Mouse (Mus musculus) myocyte (in vitro differentiated cells): Measurements from ENCODE around the gene 4930507D05Rik. TPM values are rescaled to one million over a fixed set of nuclear protein-coding genes. Genes with fewer than 3 reads are reported as not detected.

Source experiments
- H3K27me3 ChIP-seq: one replicate; pipeline ENCODE4 v1.6.1; 2011; ENCODE audit not compliant: control insufficient read depth, insufficient read depth, insufficient read length
- H3K36me3 ChIP-seq: one replicate; pipeline ENCODE4 v1.6.1; 2011; ENCODE audit not compliant: control insufficient read depth, insufficient read depth
- H3K4me2 ChIP-seq: one replicate; pipeline ENCODE4 v1.6.1; 2011; ENCODE audit warnings: low read depth, control low read depth
- H3K4me3 ChIP-seq: one replicate; pipeline ENCODE4 v1.5.1; 2011; ENCODE audit warnings: mild to moderate bottlenecking, control low read depth, moderate library complexity
- H3K79me2 ChIP-seq: one replicate; pipeline ENCODE4 v1.6.1; 2011; ENCODE audit not compliant: control insufficient read depth, insufficient read depth
- H3ac ChIP-seq: one replicate; pipeline ENCODE4 v1.6.1; 2011; ENCODE audit not compliant: control insufficient read depth, insufficient read length
- CEBPB ChIP-seq: IDR thresholded peaks from 2 replicates; pipeline ENCODE4 v1.6.1; 2011; ENCODE audit warnings: mild to moderate bottlenecking, moderate library complexity; ENCODE audit not compliant: poor library complexity, insufficient read depth, severe bottlenecking
- E2F4 ChIP-seq: IDR thresholded peaks from one replicate; pipeline ENCODE4 v1.6.1; 2011; ENCODE audit warnings: mild to moderate bottlenecking, control low read depth, moderate library complexity; ENCODE audit not compliant: insufficient read depth
- MAX ChIP-seq: IDR thresholded peaks from one replicate; pipeline ENCODE4 v1.6.1; 2011; ENCODE audit warnings: low read depth, mild to moderate bottlenecking, control low read depth
- MYOD1 ChIP-seq, 3 experiments: IDR thresholded peaks; one replicate each; pipeline ENCODE4 v1.6.1; 2011; ENCODE audit warnings: control low read depth in 2 of 3, low read depth in 2 of 3, mild to moderate bottlenecking in 2 of 3, moderate library complexity in 1 of 3; ENCODE audit not compliant: insufficient read length in 2 of 3, control insufficient read depth in 1 of 3
- MYOG ChIP-seq, 3 experiments: IDR thresholded peaks; one replicate each; pipeline ENCODE4 v1.6.1; 2011; ENCODE audit warnings: control low read depth in 2 of 3, low read depth in 2 of 3, mild to moderate bottlenecking in 2 of 3; ENCODE audit not compliant: insufficient read length in 2 of 3, control insufficient read depth in 1 of 3, insufficient read depth in 1 of 3
- POLR2A ChIP-seq: IDR thresholded peaks from one replicate; pipeline ENCODE4 v1.6.1; 2011; ENCODE audit warnings: low read depth, mild to moderate bottlenecking, control low read depth, moderate library complexity; ENCODE audit not compliant: insufficient read length
- POLR2AphosphoS2 ChIP-seq: IDR thresholded peaks from one replicate; pipeline ENCODE4 v1.6.1; 2011; ENCODE audit warnings: low read depth, control low read depth; ENCODE audit not compliant: insufficient read length
- REST ChIP-seq: IDR thresholded peaks from one replicate; pipeline ENCODE4 v1.6.1; 2011; ENCODE audit warnings: mild to moderate bottlenecking, control low read depth, moderate library complexity; ENCODE audit not compliant: insufficient read depth, insufficient read length
- SRF ChIP-seq: IDR thresholded peaks from one replicate; pipeline ENCODE4 v1.6.1; 2011; ENCODE audit warnings: low read depth; ENCODE audit not compliant: control insufficient read depth, insufficient read length
- TCF12 ChIP-seq: IDR thresholded peaks from one replicate; pipeline ENCODE4 v1.6.1; 2011; ENCODE audit warnings: mild to moderate bottlenecking, control low read depth; ENCODE audit not compliant: poor library complexity, insufficient read depth, severe bottlenecking
- TCF3 ChIP-seq: IDR thresholded peaks from one replicate; pipeline ENCODE4 v1.6.1; 2011; ENCODE audit warnings: low read depth, control low read depth; ENCODE audit not compliant: insufficient read length
- USF1 ChIP-seq: IDR thresholded peaks from one replicate; pipeline ENCODE4 v1.6.1; 2011; ENCODE audit warnings: low read depth, mild to moderate bottlenecking, control low read depth, moderate library complexity
- polyA plus RNA-seq: library from polyadenylated mRNA; unstranded; fragments of >200 nt; fragmentation: generic; extraction: Trizol; gene quantifications from one replicate; pipeline ENCODE4 v1.2.1, GENCODE M21; 2012; ENCODE audit warnings: missing spikeins

The 4930507D05Rik gene
- polyA plus RNA-seq, 1 experiment, result 0.20 TPM

DNA sequence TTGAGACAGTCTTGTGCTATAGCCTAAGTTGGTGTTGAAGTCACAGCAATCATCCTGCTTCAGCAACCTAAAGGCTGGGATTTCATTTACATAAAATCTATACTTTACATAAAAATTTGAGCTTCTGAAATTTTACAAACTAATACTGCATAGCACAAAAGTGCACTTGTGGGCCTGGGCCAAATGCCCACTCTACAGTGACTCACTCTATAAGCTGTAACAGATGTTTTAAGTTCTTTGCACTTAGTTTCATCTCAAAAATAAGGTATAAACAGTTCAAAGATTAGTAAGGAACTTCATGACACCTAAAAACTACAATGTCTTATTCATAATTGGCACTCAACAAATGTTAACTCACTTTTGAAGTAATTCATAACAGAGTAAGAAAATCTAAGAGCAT, 12.0 kb downstream of the 4930507D05Rik start:
- Histone ChIP-seq H3K27me3 (no peaks in the 10 kb centered on the region), H3K36me3 (peaks cover 26% of the 10 kb centered on the region), H3K4me3 (no peak overlapping the region), H3ac (no peak overlapping the region), H3K79me2 (no peaks in the 10 kb centered on the region), H3K4me2 (no peak overlapping the region)
- no peak for TF ChIP-seq CEBPB
- no peak for TF ChIP-seq USF1
- no peak for TF ChIP-seq MAX
- TF ChIP-seq POLR2AphosphoS2, result no peak
- TF ChIP-seq REST, result no peak
- no peak for TF ChIP-seq TCF12
- TF ChIP-seq MYOG (IDR thresholded peaks at IDR 0.05; ENCODE audit: control insufficient read depth in 1 of 3, insufficient read depth in 1 of 3, insufficient read length in 2 of 3, low read depth in 2 of 3), result no peak
- TF ChIP-seq TCF3, result no peak
- no peak for TF ChIP-seq MYOD1 (IDR thresholded peaks at IDR 0.05; ENCODE audit: control insufficient read depth in 1 of 3, insufficient read length in 2 of 3, low read depth in 2 of 3)
- no peak for TF ChIP-seq E2F4
- TF ChIP-seq SRF, result no peak
- no peak for TF ChIP-seq POLR2A

DNA sequence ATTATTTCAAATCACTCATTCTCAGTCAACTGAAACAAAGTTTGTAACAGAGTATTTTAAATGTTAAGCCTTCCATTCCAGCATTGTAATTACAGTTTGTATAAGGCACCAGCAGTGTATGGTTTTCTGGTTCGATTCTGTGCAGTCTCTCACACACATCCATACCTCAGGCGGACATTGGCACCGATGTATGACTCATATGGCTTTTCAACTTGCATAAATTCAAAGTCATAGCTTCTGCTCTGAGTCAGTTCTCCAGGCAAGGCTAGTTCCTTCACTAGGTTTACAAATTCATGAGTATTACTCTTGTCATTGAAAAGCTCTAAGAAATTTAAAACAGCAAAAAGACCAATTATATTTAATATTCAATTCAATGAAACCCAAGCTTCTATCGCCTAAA, 20.4 kb downstream of the 4930507D05Rik start:
- Histone ChIP-seq H3K4me2 (no peak overlapping the region), H3K27me3 (no peaks in the 10 kb centered on the region), H3K79me2 (peaks cover 37% of the 10 kb centered on the region), H3K36me3 (peaks cover 14% of the 10 kb centered on the region), H3K4me3 (no peak overlapping the region), H3ac (no peak overlapping the region)
- TF ChIP-seq SRF, result no peak
- TF ChIP-seq TCF3, result no peak
- TF ChIP-seq MYOD1 (IDR thresholded peaks at IDR 0.05; ENCODE audit: control insufficient read depth in 1 of 3, insufficient read length in 2 of 3, low read depth in 2 of 3), result no peak
- TF ChIP-seq USF1, result no peak
- TF ChIP-seq POLR2AphosphoS2, result no peak

DNA sequence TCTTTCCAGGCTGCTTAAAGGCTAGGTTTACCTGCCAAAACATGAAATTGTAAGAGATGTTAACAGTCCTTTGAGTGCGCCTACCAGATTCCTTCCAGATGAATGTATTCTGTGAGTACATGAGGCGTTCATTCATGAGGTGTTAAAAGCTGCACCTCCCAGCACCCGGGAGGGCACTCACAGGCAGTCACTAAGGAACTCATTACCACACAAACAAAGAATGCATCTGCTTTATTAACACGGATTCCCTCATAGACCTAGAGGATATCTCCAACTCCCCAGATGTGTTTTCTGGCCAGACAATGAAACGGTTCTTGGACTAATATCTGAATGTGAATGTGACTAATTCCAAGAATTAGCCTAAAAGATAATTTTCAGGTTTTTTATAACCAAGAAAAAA, 21.8 kb downstream of the 4930507D05Rik start:
- Histone ChIP-seq H3K27me3 (no peaks in the 10 kb centered on the region), H3K4me2 (no peak overlapping the region), H3ac (no peak overlapping the region), H3K4me3 (no peak overlapping the region), H3K36me3 (peaks cover 14% of the 10 kb centered on the region), H3K79me2 (peaks cover 48% of the 10 kb centered on the region)
- TF ChIP-seq TCF3, result no peak
- TF ChIP-seq E2F4, result no peak
- TF ChIP-seq MAX, result no peak
- TF ChIP-seq CEBPB, result no peak
- no peak for TF ChIP-seq MYOG (IDR thresholded peaks at IDR 0.05; ENCODE audit: control insufficient read depth in 1 of 3, insufficient read depth in 1 of 3, insufficient read length in 2 of 3, low read depth in 2 of 3)
- TF ChIP-seq POLR2AphosphoS2, result no peak
- no peak for TF ChIP-seq TCF12
- TF ChIP-seq POLR2A, result no peak
- no peak for TF ChIP-seq USF1
- TF ChIP-seq MYOD1 (IDR thresholded peaks at IDR 0.05; ENCODE audit: control insufficient read depth in 1 of 3, insufficient read length in 2 of 3, low read depth in 2 of 3), result no peak
- no peak for TF ChIP-seq REST
- TF ChIP-seq SRF, result no peak

DNA sequence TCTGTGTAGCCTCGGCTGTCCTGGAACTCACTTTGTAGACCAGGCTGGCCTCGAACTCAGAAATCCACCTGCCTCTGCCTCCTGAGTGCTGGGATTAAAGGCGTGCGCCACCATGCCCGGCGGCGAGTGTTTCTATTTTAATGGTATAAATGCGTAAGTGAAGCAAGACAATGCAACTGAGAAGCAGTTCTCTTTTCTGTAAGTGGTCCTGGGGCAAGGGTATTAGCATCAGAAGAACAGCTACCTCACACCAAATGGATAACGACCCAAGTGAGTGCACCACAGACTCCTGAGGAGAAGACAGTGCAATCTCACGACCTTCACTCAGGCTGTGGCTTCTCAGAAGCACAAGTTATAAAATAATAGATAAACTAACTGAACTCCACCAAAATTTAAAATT, 25.7 kb downstream of the 4930507D05Rik start:
- Histone ChIP-seq H3K27me3 (no peaks in the 10 kb centered on the region), H3K4me2 (no peak overlapping the region), H3K79me2 (peaks cover 68% of the 10 kb centered on the region), H3ac (no peak overlapping the region), H3K4me3 (no peak overlapping the region), H3K36me3 (peaks cover 9% of the 10 kb centered on the region)
- TF ChIP-seq POLR2A, result no peak
- TF ChIP-seq CEBPB, result no peak
- no peak for TF ChIP-seq TCF3
- TF ChIP-seq REST, result no peak
- TF ChIP-seq MYOD1 (IDR thresholded peaks at IDR 0.05; ENCODE audit: control insufficient read depth in 1 of 3, insufficient read length in 2 of 3, low read depth in 2 of 3), result no peak
- no peak for TF ChIP-seq E2F4
- TF ChIP-seq MAX, result no peak
- no peak for TF ChIP-seq TCF12
- no peak for TF ChIP-seq POLR2AphosphoS2
- no peak for TF ChIP-seq USF1
- TF ChIP-seq MYOG (IDR thresholded peaks at IDR 0.05; ENCODE audit: control insufficient read depth in 1 of 3, insufficient read depth in 1 of 3, insufficient read length in 2 of 3, low read depth in 2 of 3), result no peak
- TF ChIP-seq SRF, result no peak

DNA sequence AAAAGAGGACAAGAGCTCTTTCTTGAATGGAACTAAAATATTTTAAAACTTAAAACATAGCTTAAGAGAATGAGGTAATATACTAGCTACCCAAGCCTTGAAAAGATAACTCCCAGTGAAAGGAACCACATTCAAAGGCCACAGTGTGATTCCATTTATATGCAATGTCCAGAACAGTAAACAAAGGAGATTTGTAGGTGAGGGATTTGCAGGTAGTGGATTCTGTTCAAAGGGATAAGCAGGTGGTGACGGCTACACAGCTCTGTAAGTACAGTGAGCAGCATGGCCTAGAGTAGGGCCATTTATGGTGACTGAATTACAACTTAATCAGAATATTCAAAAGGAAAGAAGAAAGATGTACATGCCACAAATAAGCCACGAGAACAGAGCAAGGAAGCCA, 27.7 kb downstream of the 4930507D05Rik start:
- Histone ChIP-seq H3K36me3 (peaks cover 5% of the 10 kb centered on the region), H3K27me3 (no peaks in the 10 kb centered on the region), H3ac (no peak overlapping the region), H3K79me2 (peaks cover 78% of the 10 kb centered on the region), H3K4me3 (no peak overlapping the region), H3K4me2 (no peak overlapping the region)
- TF ChIP-seq TCF12 (no peak), TCF3 (no peak), POLR2A (no peak), CEBPB (no peak), MYOD1 (IDR thresholded peaks at IDR 0.05; ENCODE audit: control insufficient read depth in 1 of 3, insufficient read length in 2 of 3, low read depth in 2 of 3) (no peak)
